Mouse (Mus musculus) adrenal gland, postnatal 4 days (tissue): ENCODE data around the gene Cask. TPM values are rescaled to one million over a fixed set of nuclear protein-coding genes. Genes with fewer than 3 reads are reported as not detected.

Source experiments
- DNase-seq, 2 experiments: peaks; one replicate each; pipeline ENCODE4 v3.0.0; 2021 to 2022; ENCODE audit warnings: low spot score in 2 of 2, mixed read lengths in 2 of 2
- total RNA-seq, 2 experiments: library from RNA; stranded (reverse); gene quantifications; 2 replicates each; pipeline ENCODE4 v1.2.3; 2021

The Cask gene
- total RNA-seq, 2 experiments from 2014 or later = 47.6 to 48.8 TPM

GRCm38 (mm10) chrX:13638894-13639293, 212.3 kb downstream of the Cask start:
- no peak for DNase-seq

- no peak for DNase-seq
Measured at GRCm38 (mm10) chrX:13636398-13636797, 214.8 kb downstream of the Cask start.

- no peak for DNase-seq
Measured at GRCm38 (mm10) chrX:13631599-13632283, 219.4 kb downstream of the Cask start, which contains the start of gene Gpr34. Gpr34 (plus strand) TSS chrX:13632089.

- DNase-seq = no peak
Measured at GRCm38 (mm10) chrX:13622654-13623053, 228.5 kb downstream of the Cask start.

- no peak for DNase-seq
Measured at GRCm38 (mm10) chrX:13621473-13621872, 229.7 kb downstream of the Cask start.

- DNase-seq = no peak
Measured at GRCm38 (mm10) chrX:13618476-13618875, 232.7 kb downstream of the Cask start.

GRCm38 (mm10) chrX:13617294-13617693, 233.9 kb downstream of the Cask start:
- DNase-seq = no peak

GRCm38 (mm10) chrX:13616726-13617125, 234.4 kb downstream of the Cask start:
- DNase-seq = no peak

- DNase-seq = no peak
Measured at GRCm38 (mm10) chrX:13612115-13612514, 239.1 kb downstream of the Cask start.

- DNase-seq = no peak
Measured at GRCm38 (mm10) chrX:13611114-13611513, 240.1 kb downstream of the Cask start.

GRCm38 (mm10) chrX:13607752-13608151, 243.4 kb downstream of the Cask start:
- no peak for DNase-seq

GRCm38 (mm10) chrX:13606741-13607140, 244.4 kb downstream of the Cask start:
- DNase-seq = no peak

- no peak for DNase-seq
Measured at GRCm38 (mm10) chrX:13599966-13600365, 251.2 kb downstream of the Cask start.

- no peak for DNase-seq
Measured at GRCm38 (mm10) chrX:13599373-13599772, 251.8 kb downstream of the Cask start.

- DNase-seq = no peak
Measured at GRCm38 (mm10) chrX:13577647-13578046, 273.5 kb downstream of the Cask start.

GRCm38 (mm10) chrX:13576606-13577005, 274.6 kb downstream of the Cask start:
- no peak for DNase-seq

GRCm38 (mm10) chrX:13574872-13575271, 276.3 kb downstream of the Cask start:
- DNase-seq = no peak

GRCm38 (mm10) chrX:13574298-13574697, 276.9 kb downstream of the Cask start:
- no peak for DNase-seq

GRCm38 (mm10) chrX:13554504-13554903, 296.7 kb downstream of the Cask start:
- DNase-seq = no peak

GRCm38 (mm10) chrX:13552288-13552687, 298.9 kb downstream of the Cask start:
- no peak for DNase-seq

- DNase-seq = no peak
Measured at GRCm38 (mm10) chrX:13551566-13551965, 299.6 kb downstream of the Cask start.

- DNase-seq = no peak
Measured at GRCm38 (mm10) chrX:13549100-13549499, 302.1 kb downstream of the Cask start.

GRCm38 (mm10) chrX:13521288-13521687, 329.9 kb downstream of the Cask start:
- DNase-seq = no peak
